Mouse (Mus musculus) lung, embryonic 14.5 days (tissue): ENCODE data around the gene Hps6. TPM values are rescaled to one million over a fixed set of nuclear protein-coding genes. Genes with fewer than 3 reads are reported as not detected.

ENCODE experiments used
- ATAC-seq: fragments of 200-750 bp; cut with Nextera tagmentation; 2 replicates; pipeline ENCODE4 v1.8.0; 2017; ENCODE audit warnings: mild to moderate bottlenecking, moderate TSS enrichment, moderate library complexity; ENCODE audit not compliant: insufficient read depth
- DNase-seq: peaks from one replicate; pipeline ENCODE4 v3.0.0-alpha.2; 2015
- H3K27ac ChIP-seq: fragments of 300-500 bp; sonication (generic); 2 replicates; pipeline ENCODE4 v1.5.1; 2014; ENCODE audit warnings: low read depth, mild to moderate bottlenecking, moderate library complexity
- H3K27me3 ChIP-seq: fragments of 300-500 bp; sonication (generic); 2 replicates; pipeline ENCODE4 v1.6.1; 2014; ENCODE audit warnings: low read length, control low read depth; ENCODE audit not compliant: insufficient read depth
- H3K36me3 ChIP-seq: fragments of 300-500 bp; sonication (generic); 2 replicates; pipeline ENCODE4 v1.6.1; 2014; ENCODE audit warnings: control low read depth; ENCODE audit not compliant: insufficient read depth
- H3K4me1 ChIP-seq: fragments of 300-500 bp; sonication (generic); 2 replicates; pipeline ENCODE4 v1.6.1; 2014; ENCODE audit warnings: antibody characterized with exemption, control low read depth; ENCODE audit not compliant: insufficient read depth
- H3K4me2 ChIP-seq: fragments of 300-500 bp; sonication (generic); 2 replicates; pipeline ENCODE4 v1.6.1; 2014; ENCODE audit warnings: mild to moderate bottlenecking
- H3K4me3 ChIP-seq: fragments of 300-500 bp; sonication (generic); 2 replicates; pipeline ENCODE4 v1.5.1; 2014; ENCODE audit warnings: low read depth, low read length
- H3K9ac ChIP-seq: fragments of 300-500 bp; sonication (generic); 2 replicates; pipeline ENCODE4 v1.6.1; 2014
- H3K9me3 ChIP-seq: fragments of 300-500 bp; sonication (generic); 2 replicates; pipeline ENCODE4 v1.6.1; 2016; ENCODE audit warnings: low read depth, low read length, control low read depth
- CTCF ChIP-seq: IDR thresholded peaks from 2 replicates; pipeline ENCODE4 v1.5.1; 2016; ENCODE audit warnings: antibody characterized with exemption, low read depth
- WGBS: fragments of 180-500 bp; shearing (Covaris S2); extraction: QIAGEN DNeasy Blood & Tissue Kit; methylation state at CpG from one replicate; pipeline ENCODE4 v1.1.7; 2014; 5-methylcytosine and 5-hydroxymethylcytosine counted together
- polyA plus RNA-seq: library from polyadenylated mRNA; unstranded; fragments of >200 nt; fragmentation: Nextera tagmentation; extraction: Ambion mirVana; gene quantifications from 2 replicates; pipeline ENCODE4 v1.2.1, GENCODE M21; 2014

Gene Hps6
- polyA plus RNA-seq, 1 experiment from 2014 or later = 6.0 TPM

DNA sequence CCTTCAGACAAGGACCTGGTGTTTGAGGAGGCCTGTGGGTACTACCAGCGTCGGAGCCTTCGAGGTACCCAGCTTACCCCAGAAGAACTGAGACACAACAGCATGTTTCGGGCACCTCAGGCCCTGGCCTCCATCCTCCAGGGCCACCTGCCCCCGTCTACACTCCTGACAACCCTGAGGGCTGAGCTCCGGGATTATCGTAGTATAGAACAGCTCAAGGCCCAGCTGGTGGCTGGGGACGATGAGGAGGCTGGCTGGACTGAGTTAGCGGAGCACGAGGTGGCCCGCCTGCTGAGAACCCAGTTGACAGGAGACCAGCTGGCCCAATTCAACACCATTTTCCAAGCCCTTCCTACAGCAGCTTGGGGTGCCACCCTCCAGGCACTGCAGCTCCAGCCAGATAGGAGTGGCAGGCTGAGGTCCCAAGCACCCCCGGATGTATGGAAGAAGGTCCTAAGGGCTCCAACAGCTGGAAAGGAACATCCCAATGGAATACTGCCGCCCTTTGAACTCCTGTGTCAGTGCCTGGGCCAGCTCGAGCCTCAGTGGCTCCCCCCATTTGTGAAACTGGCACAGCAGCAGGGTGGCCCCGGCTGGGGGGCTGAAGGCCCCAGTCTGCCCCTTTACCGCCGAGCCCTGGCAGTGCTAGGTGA is 1.6 kb downstream of the Hps6 start:
- TF ChIP-seq CTCF = no peak
- Histone ChIP-seq H3K27me3 (no peaks in the 10 kb centered on the region), H3K4me1 (peaks cover 4% of the 10 kb centered on the region; the same call in 1 of the 2 replicates), H3K4me3 (no peak overlapping the region), H3K9ac (no peak overlapping the region), H3K9me3 (no peaks in the 10 kb centered on the region), H3K4me2 (no peak overlapping the region), H3K27ac (no peak overlapping the region), H3K36me3 (peaks cover 8% of the 10 kb centered on the region; the same call in 1 of the 2 replicates)
- WGBS = 77% methylated on average over 17 of the region's 17 CpGs
- DNase-seq (no peak), ATAC-seq (no peak)

DNA sequence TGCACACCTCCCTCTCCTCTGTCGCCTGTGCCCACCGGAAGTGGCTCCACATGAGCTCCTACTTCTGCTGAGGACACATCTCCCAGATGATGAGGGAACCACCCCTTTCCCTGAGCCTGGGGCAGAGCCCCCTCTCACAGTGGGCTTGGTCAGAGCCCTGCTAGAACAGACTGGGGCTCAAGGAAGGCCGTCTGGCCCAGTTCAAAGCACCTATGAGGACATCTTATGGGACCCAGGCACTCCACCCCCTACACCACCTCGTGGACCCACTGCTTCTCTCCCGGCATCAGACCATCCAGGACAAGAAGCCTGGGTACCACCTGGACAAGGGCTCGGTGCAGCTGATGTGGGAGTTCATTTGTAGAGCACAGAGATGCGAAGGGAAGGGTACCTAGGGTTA is 2.4 kb downstream of the Hps6 start:
- no peak for ATAC-seq
- no peak overlapping the region for H3K4me2 ChIP-seq
- no peak overlapping the region for H3K9ac ChIP-seq
- H3K27me3 ChIP-seq = no peaks in the 10 kb centered on the region
- TF ChIP-seq CTCF = no peak
- 86% methylated on average over 7 of the region's 7 CpGs for WGBS
- no peak overlapping the region for H3K4me3 ChIP-seq
- H3K9me3 ChIP-seq = no peaks in the 10 kb centered on the region
- no peak for DNase-seq
- H3K27ac ChIP-seq = no peak overlapping the region
- peaks cover 4% of the 10 kb centered on the region; the same call in 1 of the 2 replicates for H3K4me1 ChIP-seq
- peaks cover 8% of the 10 kb centered on the region; the same call in 1 of the 2 replicates for H3K36me3 ChIP-seq

DNA sequence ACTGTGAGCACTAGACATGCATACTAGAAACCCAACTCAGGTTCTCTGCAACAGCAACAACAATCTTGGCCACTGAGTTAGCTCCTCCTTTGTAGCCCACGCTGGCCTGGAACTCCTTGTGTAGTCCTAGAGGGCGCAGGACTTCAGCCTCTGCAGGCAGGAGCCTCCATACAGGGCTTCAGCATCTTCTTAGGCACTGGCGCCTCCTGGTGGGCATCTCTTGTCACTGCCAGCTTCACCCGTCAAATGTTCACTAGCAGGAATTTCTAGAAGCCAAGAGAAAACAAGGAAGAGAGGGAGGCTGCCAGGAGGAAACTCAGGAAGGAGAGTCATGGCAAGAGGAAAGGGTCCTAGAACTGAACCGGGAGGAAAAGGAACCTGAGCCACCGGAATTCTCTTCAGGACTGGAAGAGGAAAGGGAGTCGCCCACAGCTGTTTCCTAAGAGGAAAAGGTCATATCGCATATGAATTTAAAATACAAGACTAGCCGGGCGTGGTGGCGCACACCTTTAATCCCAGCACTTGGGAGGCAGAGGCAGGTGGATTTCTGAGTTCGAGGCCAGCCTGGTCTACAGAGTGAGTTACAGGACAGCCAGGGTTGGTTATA is 11.4 kb downstream of the Hps6 start:
- Histone ChIP-seq H3K9me3 (no peaks in the 10 kb centered on the region), H3K27ac (no peak overlapping the region), H3K9ac (no peak overlapping the region), H3K36me3 (no peaks in the 10 kb centered on the region), H3K27me3 (no peaks in the 10 kb centered on the region), H3K4me3 (no peak overlapping the region), H3K4me2 (no peak overlapping the region), H3K4me1 (no peaks in the 10 kb centered on the region)
- ATAC-seq (peak; percentile 82), DNase-seq (peak; percentile 94)
- TF ChIP-seq CTCF = peak; percentile 97
- WGBS = 33% methylated on average over 12 of the region's 12 CpGs

DNA sequence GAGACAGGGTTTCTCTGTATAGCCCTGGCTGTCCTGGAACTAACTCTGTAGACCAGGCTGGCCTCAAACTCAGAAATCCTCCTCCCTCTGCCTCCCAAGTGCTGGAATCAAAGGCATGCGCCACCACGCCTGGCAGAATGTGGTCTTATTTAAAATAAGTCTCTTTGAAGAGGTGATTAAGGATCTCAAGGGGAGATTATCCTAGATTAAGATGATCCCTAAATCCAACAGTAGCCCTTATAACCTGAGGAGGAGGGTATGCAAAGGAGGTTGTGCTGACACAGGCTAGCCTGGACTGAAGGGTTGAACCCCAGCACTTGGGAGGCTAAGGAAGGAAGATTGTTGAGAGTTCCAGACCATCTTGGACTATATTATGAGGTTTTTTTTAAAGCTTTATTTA is 12.7 kb downstream of the Hps6 start:
- whole genome bisulfite sequencing = 64% methylated on average over 2 of the region's 2 CpGs
- ATAC-seq = no peak

DNA sequence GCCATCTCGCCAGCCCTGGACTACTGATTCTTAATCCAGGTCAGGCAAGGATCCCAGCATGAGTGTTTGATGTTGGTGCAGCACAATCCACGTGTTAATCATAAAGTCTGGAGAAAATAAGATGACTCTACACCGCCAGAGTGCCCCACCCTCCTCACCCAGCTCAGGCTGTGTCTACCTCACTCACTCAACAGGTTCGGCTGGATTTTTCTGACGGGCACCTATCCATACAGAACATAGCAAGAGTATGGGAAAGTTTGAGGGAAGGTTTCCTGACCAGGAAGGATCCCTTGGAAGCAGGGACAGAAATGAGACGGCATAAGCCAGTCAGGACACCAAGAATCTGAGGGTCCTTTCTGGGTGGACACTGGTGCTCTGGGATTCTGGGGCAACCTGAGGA is 21.7 kb downstream of the Hps6 start:
- Histone ChIP-seq H3K4me3 (no peak overlapping the region), H3K9ac (no peak overlapping the region), H3K4me1 (no peaks in the 10 kb centered on the region), H3K9me3 (peaks cover 6% of the 10 kb centered on the region; the same call in 1 of the 2 replicates), H3K27ac (0 out of 2 replicates have a peak overlapping the region, but pooled peaks have one; percentile 24), H3K27me3 (no peaks in the 10 kb centered on the region), H3K36me3 (0 out of 2 replicates have a peak, but pooled peaks cover 1% of the 10 kb centered on the region), H3K4me2 (no peak overlapping the region)
- TF ChIP-seq CTCF = no peak
- ATAC-seq = peak; percentile 64; the same call in 1 of the 2 replicates
- DNase-seq = peak; percentile 68
- WGBS = 59% methylated on average over 6 of the region's 6 CpGs

More for the DNA sequence above, 12.7 kb downstream of the Hps6 start:
- Histone ChIP-seq H3K4me1 (no peaks in the 10 kb centered on the region), H3K4me3 (no peak overlapping the region), H3K9me3 (no peaks in the 10 kb centered on the region), H3K9ac (no peak overlapping the region), H3K36me3 (no peaks in the 10 kb centered on the region), H3K4me2 (no peak overlapping the region), H3K27me3 (no peaks in the 10 kb centered on the region), H3K27ac (no peak overlapping the region)
- no peak for DNase-seq
- TF ChIP-seq CTCF = no peak

DNA sequence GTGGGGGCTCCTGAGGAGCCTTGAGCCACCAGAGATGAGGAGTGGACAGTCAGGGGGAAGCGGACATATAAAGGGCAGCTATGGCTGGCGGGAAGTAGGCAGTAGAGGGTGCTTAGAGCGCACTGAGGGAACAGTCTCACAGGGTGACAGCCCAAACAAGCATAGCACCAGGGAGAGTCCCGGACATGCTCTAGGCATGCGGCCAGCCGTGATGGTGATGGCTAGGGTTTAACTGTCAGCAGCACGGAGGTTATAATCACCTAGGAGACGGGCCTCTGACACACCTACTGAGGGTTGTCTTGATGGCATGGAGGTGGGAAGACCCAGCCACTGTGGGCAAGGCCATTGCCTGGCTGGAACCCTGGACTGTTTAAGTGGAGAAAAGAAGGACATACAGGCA is 23.3 kb downstream of the Hps6 start:
- Histone ChIP-seq H3K4me2 (no peak overlapping the region), H3K36me3 (peaks cover 17% of the 10 kb centered on the region; the same call in 1 of the 2 replicates), H3K27ac (no peak overlapping the region; the same call in 1 of the 2 replicates), H3K4me3 (no peak overlapping the region), H3K27me3 (no peaks in the 10 kb centered on the region), H3K4me1 (no peaks in the 10 kb centered on the region), H3K9ac (no peak overlapping the region), H3K9me3 (peaks cover 6% of the 10 kb centered on the region; the same call in 1 of the 2 replicates)
- 34% methylated on average over 8 of the region's 8 CpGs for WGBS
- no peak for DNase-seq
- ATAC-seq = no peak
- TF ChIP-seq CTCF = no peak

DNA sequence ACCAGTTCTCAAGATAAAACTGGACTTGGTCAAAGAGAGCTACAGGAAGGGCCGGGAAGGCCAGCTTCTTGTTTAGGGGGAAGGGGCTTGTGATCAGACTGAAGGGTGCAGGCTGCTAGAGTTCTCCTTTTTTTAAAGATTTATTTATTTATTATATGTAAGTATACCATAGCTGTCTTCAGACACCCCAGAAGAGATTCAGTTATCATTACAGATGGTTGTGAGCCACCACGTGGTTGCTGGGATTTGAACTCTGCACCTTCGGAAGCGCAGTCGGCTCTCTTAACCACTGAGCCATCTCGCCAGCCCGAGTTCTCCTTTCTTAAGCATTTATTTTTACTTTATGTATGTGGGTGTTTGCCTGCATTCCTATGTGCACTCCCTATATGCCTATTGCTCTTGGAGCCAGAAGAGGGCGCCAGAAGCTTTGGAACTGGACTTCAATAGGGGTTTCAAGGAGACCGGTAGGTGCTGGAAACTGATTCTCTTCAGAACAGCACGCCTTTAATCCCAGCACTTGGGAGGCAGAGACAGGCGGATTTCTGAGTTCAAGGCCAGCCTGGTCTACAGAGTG is 25.5 kb downstream of the Hps6 start:
- H3K27ac ChIP-seq = no peak overlapping the region
- no peak overlapping the region for H3K4me3 ChIP-seq
- H3K4me1 ChIP-seq = no peaks in the 10 kb centered on the region
- WGBS = 70% methylated on average over 11 of the region's 11 CpGs
- ATAC-seq (no peak), DNase-seq (peak; percentile 52)
- peaks cover 40% of the 10 kb centered on the region for H3K36me3 ChIP-seq
- peak; percentile 56 for TF ChIP-seq CTCF
- peaks cover 6% of the 10 kb centered on the region; the same call in 1 of the 2 replicates for H3K9me3 ChIP-seq
- H3K9ac ChIP-seq = no peak overlapping the region
- no peak overlapping the region for H3K4me2 ChIP-seq
- no peaks in the 10 kb centered on the region for H3K27me3 ChIP-seq
